Mouse (Mus musculus) spleen, postnatal 4 days (tissue): ENCODE measurements around the gene Aldoart2.
"Not testable (repeated sequence)": the region's sequence is repeated elsewhere in the genome, so short reads cannot be mapped to it uniquely, and the experiment has no call there.

Experiments
- DNase-seq, 2 experiments: peaks; one replicate each; pipeline ENCODE4 v3.0.0; 2022; ENCODE audit warnings: low spot score in 2 of 2

The Aldoart2 gene

GRCm38 (mm10) chr12:55573089-55573488 is 8.1 kb downstream of the Aldoart2 start:
- no peak for DNase-seq

- no peak for DNase-seq
These were observed 8.8 kb downstream of the Aldoart2 start for GRCm38 (mm10) chr12:55573794-55574193.

- DNase-seq, result not testable (repeated sequence)
These were observed 21.9 kb downstream of the Aldoart2 start for GRCm38 (mm10) chr12:55586936-55587335.

GRCm38 (mm10) chr12:55598537-55598886 is 33.5 kb downstream of the Aldoart2 start:
- no peak for DNase-seq

GRCm38 (mm10) chr12:55598887-55599561 is 34.0 kb downstream of the Aldoart2 start, which contains the start of gene Insm2:
Gene Insm2, plus strand, starts transcription at chr12:55599427.
- DNase-seq, result peak in 1 of 2 experiments; percentile 64

GRCm38 (mm10) chr12:55599639-55600502 is 34.8 kb downstream of the Aldoart2 start:
- peak; percentile 50 to 84 for DNase-seq

DNA sequence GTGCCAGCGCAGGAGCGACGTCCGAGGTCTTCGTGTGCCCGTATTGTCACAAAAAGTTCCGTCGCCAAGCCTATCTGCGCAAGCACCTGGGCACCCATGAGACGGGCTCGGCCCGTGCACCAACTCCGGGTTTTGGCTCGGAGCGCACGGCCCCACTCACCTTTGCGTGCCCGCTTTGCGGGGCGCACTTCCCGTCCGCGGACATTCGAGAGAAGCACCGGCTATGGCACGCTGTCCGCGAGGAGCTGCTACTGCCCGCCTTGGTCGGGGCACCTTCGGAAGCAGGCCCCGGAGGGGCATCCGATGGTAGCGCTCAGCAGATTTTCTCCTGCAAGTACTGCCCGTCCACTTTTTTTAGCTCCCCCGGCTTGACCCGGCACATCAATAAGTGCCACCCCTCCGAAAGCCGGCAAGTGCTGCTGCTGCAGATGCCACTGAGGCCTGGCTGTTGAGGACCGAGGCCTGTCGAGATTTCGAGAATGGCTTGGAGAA is 35.5 kb downstream of the Aldoart2 start:
- DNase-seq, result no peak

GRCm38 (mm10) chr12:55604411-55604810 is 39.4 kb downstream of the Aldoart2 start:
- no peak for DNase-seq

DNA sequence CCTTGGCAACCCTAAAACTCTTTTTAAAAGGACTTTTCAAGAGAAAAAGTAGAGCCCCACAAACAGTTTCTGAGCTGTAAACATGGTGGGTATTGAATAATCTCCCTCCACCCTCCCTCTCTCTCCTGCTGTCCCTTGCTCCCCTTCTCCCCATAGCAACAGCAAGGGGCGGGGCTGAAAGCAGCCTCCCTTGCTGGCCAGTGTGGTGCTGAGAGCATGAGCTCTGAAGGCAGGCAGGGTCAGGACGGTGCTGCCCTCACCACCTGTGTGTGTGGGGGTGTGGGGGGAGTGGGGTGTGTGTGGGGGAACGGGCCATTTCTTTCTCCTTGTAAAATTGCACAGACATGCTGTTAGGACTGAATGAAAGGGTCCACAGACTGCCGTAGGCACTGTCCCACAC is 42.9 kb downstream of the Aldoart2 start:
- no peak for DNase-seq

DNA sequence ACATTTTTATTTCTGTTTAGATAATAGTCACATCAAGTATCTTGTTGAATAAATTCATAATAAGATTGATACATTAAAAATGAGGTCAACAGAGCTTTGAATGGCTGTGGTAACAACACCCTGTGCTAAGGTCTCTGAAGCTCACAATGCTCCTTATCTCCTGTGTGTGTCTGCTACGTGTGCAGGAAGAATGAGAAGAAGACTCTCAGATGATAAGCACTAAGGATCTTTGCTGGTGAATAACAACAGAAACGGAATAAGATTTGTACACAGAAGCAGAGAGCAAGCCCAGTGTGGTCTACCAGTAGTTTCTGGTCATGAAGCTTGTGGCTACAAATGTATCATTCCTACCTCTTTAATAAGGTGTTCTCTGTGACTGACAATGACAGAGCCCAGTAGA is 45.8 kb downstream of the Aldoart2 start:
- no peak for DNase-seq
